Mouse (Mus musculus) C2C12 (cell line): ENCODE results near the gene Sult2b1.

Experiments used
- CEBPB ChIP-seq: IDR thresholded peaks from one replicate; pipeline ENCODE4 v1.6.1; 2011; ENCODE audit warnings: low read depth, mild to moderate bottlenecking, control low read depth, moderate library complexity
- CTCF ChIP-seq: IDR thresholded peaks from one replicate; pipeline ENCODE4 v1.5.1; 2011; ENCODE audit not compliant: control insufficient read depth, insufficient read depth, insufficient read length
- MAX ChIP-seq: IDR thresholded peaks from one replicate; pipeline ENCODE4 v1.6.1; 2011; ENCODE audit warnings: mild to moderate bottlenecking, control low read depth
- MYOG ChIP-seq: IDR thresholded peaks from one replicate; pipeline ENCODE4 v1.6.1; 2011; ENCODE audit not compliant: control insufficient read depth, insufficient read length; ENCODE audit errors: extremely low read depth
- USF1 ChIP-seq: IDR thresholded peaks from one replicate; pipeline ENCODE4 v1.6.1; 2011; ENCODE audit warnings: low read depth, mild to moderate bottlenecking, control low read depth, moderate library complexity

GRCm38 (mm10) chr7:45708221-45708761 lies 76.2 kb downstream of the Sult2b1 start:
- TF ChIP-seq CTCF (no peak), MYOG (no peak), MAX (no peak), USF1 (no peak), CEBPB (no peak)
